Mouse (Mus musculus) CH12.LX (cell line): ENCODE data around the gene Sugct. TPM values are rescaled to one million over a fixed set of nuclear protein-coding genes. Genes with fewer than 3 reads are reported as not detected.

Experiments
- DNase-seq: peaks from one replicate; pipeline ENCODE4 v3.0.0-alpha.2; 2013; ENCODE audit errors: extremely low read depth
- H3K27ac ChIP-seq: 2 replicates; pipeline ENCODE4 v1.5.1; 2012; ENCODE audit warnings: low read depth, mild to moderate bottlenecking, control low read depth, moderate library complexity; ENCODE audit not compliant: insufficient read depth
- H3K27me3 ChIP-seq: replicated peaks from 2 replicates; pipeline ENCODE3; 2012; ENCODE audit warnings: inconsistent platforms
- H3K36me3 ChIP-seq, 2 experiments: replicated peaks in 1 of 2; 2 replicates each; pipeline versions ENCODE3 to v1.6.1; 2012; ENCODE audit warnings: inconsistent platforms in 1 of 2, low read length in 1 of 2, mild to moderate bottlenecking in 1 of 2, mixed read lengths in 1 of 2, moderate library complexity in 1 of 2; ENCODE audit not compliant: control insufficient read depth in 1 of 2, insufficient read depth in 1 of 2
- H3K4me1 ChIP-seq, 2 experiments: 2 replicates each; pipeline ENCODE4 v1.6.1; 2012; ENCODE audit warnings: inconsistent platforms in 1 of 2, moderate library complexity in 1 of 2; ENCODE audit not compliant: insufficient read depth in 2 of 2, control insufficient read depth in 1 of 2
- H3K4me2 ChIP-seq: 2 replicates; pipeline ENCODE4 v1.6.1; 2012; ENCODE audit warnings: low read depth, mild to moderate bottlenecking, control low read depth; ENCODE audit not compliant: poor library complexity, insufficient read depth, severe bottlenecking
- H3K4me3 ChIP-seq, 3 experiments: fragments of 150-350 bp in 1 of 3; sonication (generic) in 1 of 3; replicated peaks in 1 of 3; 2 replicates each; pipeline versions ENCODE3 to v1.5.1; 2011 to 2012; ENCODE audit warnings: low read depth in 2 of 3, low read length in 2 of 3, mild to moderate bottlenecking in 2 of 3, moderate library complexity in 2 of 3, control low read depth in 1 of 3, improper control_type of control experiment in 1 of 3, inconsistent platforms in 1 of 3, mixed read lengths in 1 of 3; ENCODE audit not compliant: poor library complexity in 1 of 3
- H3K79me2 ChIP-seq: replicated peaks from 2 replicates; pipeline ENCODE4 v1.6.1; 2012; ENCODE audit warnings: mild to moderate bottlenecking, moderate library complexity; ENCODE audit not compliant: control insufficient read depth, poor library complexity, insufficient read depth, severe bottlenecking; ENCODE audit errors: extremely low read depth
- H3K9ac ChIP-seq: 2 replicates; pipeline ENCODE4 v1.6.1; 2012; ENCODE audit warnings: low read depth, mild to moderate bottlenecking, control low read depth, moderate library complexity; ENCODE audit not compliant: insufficient read depth
- H3K9me3 ChIP-seq: replicated peaks from 2 replicates; pipeline ENCODE3; 2012; ENCODE audit warnings: low read length, inconsistent platforms, mixed read lengths
- BHLHE40 ChIP-seq: IDR thresholded peaks from 2 replicates; pipeline ENCODE4 v1.6.1; 2011; ENCODE audit warnings: mild to moderate bottlenecking, low read depth, low read length, improper control_type of control experiment
- ELF1 ChIP-seq: IDR thresholded peaks from 2 replicates; pipeline ENCODE4 v1.6.1; 2014; ENCODE audit warnings: low read depth, mild to moderate bottlenecking, inconsistent platforms, low read length, improper control_type of control experiment
- ETS1 ChIP-seq: conservative IDR thresholded peaks from 2 replicates; pipeline ENCODE4 v1.6.1; 2012; ENCODE audit warnings: low read depth, mild to moderate bottlenecking, inconsistent platforms, low read length, improper control_type of control experiment, moderate library complexity
- IRF4 ChIP-seq: IDR thresholded peaks from 2 replicates; pipeline ENCODE4 v1.6.1; 2014; ENCODE audit warnings: low read depth, mild to moderate bottlenecking, inconsistent platforms, low read length, improper control_type of control experiment
- MAZ ChIP-seq: IDR thresholded peaks from 2 replicates; pipeline ENCODE4 v1.6.1; 2012; ENCODE audit warnings: low read depth, mild to moderate bottlenecking, inconsistent platforms, low read length, improper control_type of control experiment, moderate library complexity
- NRF1 ChIP-seq: IDR thresholded peaks from 2 replicates; pipeline ENCODE4 v1.6.1; 2014; ENCODE audit warnings: low read depth, mild to moderate bottlenecking, inconsistent platforms, low read length, improper control_type of control experiment, moderate library complexity
- POLR2AphosphoS2 ChIP-seq: IDR thresholded peaks from 2 replicates; pipeline ENCODE4 v1.6.1; 2011; ENCODE audit warnings: low read depth, low read length, improper control_type of control experiment
- TBP ChIP-seq: conservative IDR thresholded peaks from 2 replicates; pipeline ENCODE4 v1.6.1; 2011; ENCODE audit warnings: low read depth, low read length, improper control_type of control experiment
- UBTF ChIP-seq: IDR thresholded peaks from 2 replicates; pipeline ENCODE4 v1.6.1; 2012; ENCODE audit warnings: low read depth, mild to moderate bottlenecking, inconsistent platforms, low read length, improper control_type of control experiment, moderate library complexity
- USF1 ChIP-seq: IDR thresholded peaks from 2 replicates; pipeline ENCODE4 v1.6.1; 2014; ENCODE audit warnings: low read depth, mild to moderate bottlenecking, inconsistent platforms, low read length, improper control_type of control experiment
- USF2 ChIP-seq: conservative IDR thresholded peaks from 2 replicates; pipeline ENCODE4 v1.6.1; 2011; ENCODE audit warnings: low read depth, low read length, improper control_type of control experiment
- ZC3H11A ChIP-seq: IDR thresholded peaks from 2 replicates; pipeline ENCODE4 v1.6.1; 2012; ENCODE audit warnings: low read depth, mild to moderate bottlenecking, inconsistent platforms, low read length, improper control_type of control experiment
- ZKSCAN1 ChIP-seq: IDR thresholded peaks from 2 replicates; pipeline ENCODE4 v1.6.1; 2012; ENCODE audit warnings: low read depth, inconsistent platforms, low read length, improper control_type of control experiment, borderline replicate concordance
- ZMIZ1 ChIP-seq: IDR thresholded peaks from 2 replicates; pipeline ENCODE4 v1.6.1; 2012; ENCODE audit warnings: low read depth, mild to moderate bottlenecking, inconsistent platforms, low read length, improper control_type of control experiment
- dilution Hi-C: fragments of 300-500 bp; cut with MboI; formaldehyde crosslinking; loops from 2 replicates; pipeline ENCODE4 v1.14.3; 2020; ENCODE audit warnings: low sequenced_read_pairs; ENCODE audit not compliant: extremely low pct_unique_long_range_greater_than_20kb, extremely low pct_ligation_motif_present
- in situ Hi-C: fragments of 300-500 bp; cut with MboI; formaldehyde crosslinking; loops from 3 replicates; pipeline ENCODE4 v1.14.3; 2019; ENCODE audit warnings: low sequenced_read_pairs, low pct_ligation_motif_present, low pct_unique_long_range_greater_than_20kb, mixed read lengths
- polyA plus RNA-seq: library from polyadenylated mRNA; unstranded; fragments of >175 nt; gene quantifications from 2 replicates; pipeline ENCODE4 v1.2.1, GENCODE M21; 2012; ENCODE audit warnings: low read depth; ENCODE audit not compliant: insufficient read length
- total RNA-seq, 2 experiments: library from RNA; depleted of rRNA; stranded (reverse); fragments of 300-350 nt in 1 of 2; fragments of >200 nt in 1 of 2; gene quantifications; 2 replicates each; pipeline ENCODE4 v1.2.3; 2012 to 2014

Gene Sugct
- total and polyA plus RNA-seq, 3 experiments, result 0.42 to 0.87 (median 0.56) TPM

- no peak overlapping the region for H3K27ac ChIP-seq
- peaks cover 0 to 11% of the 10 kb centered on the region in 2 experiments; a peak in 2 of 4 replicates for H3K4me1 ChIP-seq
- H3K36me3 ChIP-seq, result peaks cover 0 to 3% of the 10 kb centered on the region in 2 experiments
- no peak for TF ChIP-seq IRF4
- TF ChIP-seq USF2, result no peak
- no peak for TF ChIP-seq MAZ
- peak overlapping the region in 2 of 3 experiments; percentile 56 to 75 for H3K4me3 ChIP-seq
- H3K79me2 ChIP-seq, result peaks cover 19% of the 10 kb centered on the region
- in situ Hi-C loops, result no loop called here
- H3K9ac ChIP-seq, result peak overlapping the region; percentile 88; the same call in 1 of the 2 replicates
- dilution Hi-C loops, result no loop called here
- H3K27me3 ChIP-seq, result no peaks in the 10 kb centered on the region
- DNase-seq, result peak; percentile 4
- H3K9me3 ChIP-seq, result no peaks in the 10 kb centered on the region
- H3K4me2 ChIP-seq, result 0 out of 2 replicates have a peak overlapping the region, but pooled peaks have one; percentile 15
Observed at GRCm38 (mm10) chr13:17693816-17694215, 1.5 kb downstream of the Sugct start.

DNA sequence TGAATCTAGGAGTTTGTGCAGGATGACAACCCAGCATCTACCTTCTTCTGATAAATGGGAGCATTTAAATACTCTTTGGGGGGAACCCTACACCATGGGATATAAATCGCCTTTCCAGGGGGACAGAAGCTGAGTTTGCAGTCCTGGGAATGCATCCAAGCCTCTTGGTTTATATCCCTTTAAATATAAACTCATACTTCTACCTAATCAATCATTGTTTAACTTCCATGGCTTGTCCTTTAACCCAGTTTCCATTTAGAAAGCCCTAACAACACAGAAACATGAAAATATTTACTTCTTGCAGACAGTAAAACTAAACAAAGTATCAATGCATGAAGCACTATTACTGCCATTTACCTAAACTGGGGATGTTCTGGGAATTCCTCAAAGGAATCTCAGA is 3.9 kb downstream of the Sugct start:
- in situ Hi-C loops (no loop called here), dilution Hi-C loops (no loop called here)
- H3K4me2 ChIP-seq, result no peak overlapping the region
- H3K79me2 ChIP-seq, result peaks cover 7% of the 10 kb centered on the region
- H3K4me1 ChIP-seq, result peaks cover 0 to 5% of the 10 kb centered on the region in 2 experiments; a peak in 2 of 4 replicates
- no peak for TF ChIP-seq ETS1
- TF ChIP-seq ZMIZ1, result no peak
- no peak for TF ChIP-seq ELF1
- no peak for TF ChIP-seq NRF1
- TF ChIP-seq ZKSCAN1, result no peak
- TF ChIP-seq BHLHE40, result no peak
- no peak for TF ChIP-seq USF1
- no peak for TF ChIP-seq UBTF
- no peak for TF ChIP-seq IRF4
- no peak for TF ChIP-seq TBP
- TF ChIP-seq ZC3H11A, result no peak
- no peak for TF ChIP-seq MAZ
- no peak for TF ChIP-seq POLR2AphosphoS2
- no peak for DNase-seq
- H3K27ac ChIP-seq, result no peak overlapping the region
- no peak overlapping the region for H3K4me3 ChIP-seq
- H3K9ac ChIP-seq, result no peak overlapping the region
- no peaks in the 10 kb centered on the region for H3K36me3 ChIP-seq
- no peaks in the 10 kb centered on the region for H3K27me3 ChIP-seq
- H3K9me3 ChIP-seq, result no peaks in the 10 kb centered on the region
